Mouse (Mus musculus): ENCODE data around the gene Agpat4. TPM values are rescaled to one million over a fixed set of nuclear protein-coding genes. Genes with fewer than 3 reads are reported as not detected.

Agpat4 gene
- 25.3 TPM for polyA plus RNA-seq (2012; fragmentation: generic; extraction: Trizol)
- long read RNA-seq, experiment 1, transcript Agpat4-201 (9 exons, 1,915 nt) = major isoform, 51 of 61 reads
- long read RNA-seq, experiment 1, partial matches to known transcripts = 6 of 61 reads
- long read RNA-seq, experiment 1, other reads (novel, unspliced or antisense) = 4 of 61 reads
- long read RNA-seq, experiment 2, transcript Agpat4-201 (9 exons, 1,915 nt) = major isoform, 218 of 244 reads
- long read RNA-seq, experiment 2, partial matches to known transcripts = 3 of 244 reads
- long read RNA-seq, experiment 2, other reads (novel, unspliced or antisense) = 23 of 244 reads

- no peaks in the 10 kb centered on the region for H3K27me3 ChIP-seq (ENCODE audit: control insufficient read depth, insufficient read depth, insufficient read length)
- peaks cover 42% of the 10 kb centered on the region for H3K79me2 ChIP-seq (ENCODE audit: control insufficient read depth, insufficient read depth)
- peak within 1 kb of the TSS; percentile 67 for H3ac ChIP-seq (ENCODE audit: control insufficient read depth, insufficient read length, low read depth)
- H3K79me3 ChIP-seq (ENCODE audit: low read depth) = peaks cover 13% of the 10 kb centered on the region
- no peak for TF ChIP-seq MAX (IDR thresholded peaks at IDR 0.05)
- TF ChIP-seq CTCF (IDR thresholded peaks at IDR 0.05; ENCODE audit: control insufficient read depth, insufficient read depth, insufficient read length) = no peak
- no peak for TF ChIP-seq MYOD1 (IDR thresholded peaks at IDR 0.05; ENCODE audit: control insufficient read depth, insufficient read length, low read depth)
- TF ChIP-seq CEBPB (IDR thresholded peaks at IDR 0.05; ENCODE audit: low read depth) = no peak
- no peak for TF ChIP-seq USF1 (IDR thresholded peaks at IDR 0.05; ENCODE audit: low read depth)
- TF ChIP-seq MYOG (IDR thresholded peaks at IDR 0.05; ENCODE audit: control insufficient read depth, extremely low read depth, insufficient read length) = no peak
- no peak for TF ChIP-seq FOSL1 (IDR thresholded peaks at IDR 0.05; ENCODE audit: insufficient read depth, low read length, poor library complexity, severe bottlenecking)
- peak within 1 kb of the TSS; percentile 66 for H3K4me3 ChIP-seq (ENCODE audit: insufficient read depth, poor library complexity, severe bottlenecking)
- peaks cover 3% of the 10 kb centered on the region for H3K36me3 ChIP-seq (ENCODE audit: control insufficient read depth, insufficient read depth)
Measured at GRCm38 (mm10) chr17:12118561-12118925, at the start of gene Agpat4. Agpat4 (plus strand) TSS chr17:12118704.

GRCm38 (mm10) chr17:12076816-12077215, 41.7 kb upstream of the Agpat4 start:
- no peaks in the 10 kb centered on the region for H3K36me3 ChIP-seq (ENCODE audit: control insufficient read depth, insufficient read depth)
- TF ChIP-seq MAX (IDR thresholded peaks at IDR 0.05) (no peak), MYOD1 (IDR thresholded peaks at IDR 0.05; ENCODE audit: control insufficient read depth, insufficient read length, low read depth) (no peak), MYOG (IDR thresholded peaks at IDR 0.05; ENCODE audit: control insufficient read depth, extremely low read depth, insufficient read length) (no peak), USF1 (IDR thresholded peaks at IDR 0.05; ENCODE audit: low read depth) (no peak), FOSL1 (IDR thresholded peaks at IDR 0.05; ENCODE audit: insufficient read depth, low read length, poor library complexity, severe bottlenecking) (no peak), CEBPB (IDR thresholded peaks at IDR 0.05; ENCODE audit: low read depth) (no peak), CTCF (IDR thresholded peaks at IDR 0.05; ENCODE audit: control insufficient read depth, insufficient read depth, insufficient read length) (no peak)
- no peaks in the 10 kb centered on the region for H3K79me3 ChIP-seq (ENCODE audit: low read depth)
- H3K27me3 ChIP-seq (ENCODE audit: control insufficient read depth, insufficient read depth, insufficient read length) = no peaks in the 10 kb centered on the region
- no peak overlapping the region for H3K4me3 ChIP-seq (ENCODE audit: insufficient read depth, poor library complexity, severe bottlenecking)
- no peaks in the 10 kb centered on the region for H3K79me2 ChIP-seq (ENCODE audit: control insufficient read depth, insufficient read depth)
- H3ac ChIP-seq (ENCODE audit: control insufficient read depth, insufficient read length, low read depth) = no peak overlapping the region

GRCm38 (mm10) chr17:12080656-12081495, 37.6 kb upstream of the Agpat4 start:
- Histone ChIP-seq H3K4me3 (ENCODE audit: insufficient read depth, poor library complexity, severe bottlenecking) (no peak overlapping the region), H3K27me3 (ENCODE audit: control insufficient read depth, insufficient read depth, insufficient read length) (no peaks in the 10 kb centered on the region), H3ac (ENCODE audit: control insufficient read depth, insufficient read length, low read depth) (no peak overlapping the region), H3K36me3 (ENCODE audit: control insufficient read depth, insufficient read depth) (no peaks in the 10 kb centered on the region), H3K79me2 (ENCODE audit: control insufficient read depth, insufficient read depth) (no peaks in the 10 kb centered on the region), H3K79me3 (ENCODE audit: low read depth) (no peaks in the 10 kb centered on the region)
- no peak for TF ChIP-seq CEBPB (IDR thresholded peaks at IDR 0.05; ENCODE audit: low read depth)
- no peak for TF ChIP-seq FOSL1 (IDR thresholded peaks at IDR 0.05; ENCODE audit: insufficient read depth, low read length, poor library complexity, severe bottlenecking)
- no peak for TF ChIP-seq MYOG (IDR thresholded peaks at IDR 0.05; ENCODE audit: control insufficient read depth, extremely low read depth, insufficient read length)
- no peak for TF ChIP-seq CTCF (IDR thresholded peaks at IDR 0.05; ENCODE audit: control insufficient read depth, insufficient read depth, insufficient read length)
- no peak for TF ChIP-seq MYOD1 (IDR thresholded peaks at IDR 0.05; ENCODE audit: control insufficient read depth, insufficient read length, low read depth)
- no peak for TF ChIP-seq USF1 (IDR thresholded peaks at IDR 0.05; ENCODE audit: low read depth)
- no peak for TF ChIP-seq MAX (IDR thresholded peaks at IDR 0.05)

- Histone ChIP-seq H3ac (ENCODE audit: control insufficient read depth, insufficient read length, low read depth) (no peak overlapping the region), H3K4me3 (ENCODE audit: insufficient read depth, poor library complexity, severe bottlenecking) (no peak overlapping the region), H3K79me3 (ENCODE audit: low read depth) (no peaks in the 10 kb centered on the region), H3K79me2 (ENCODE audit: control insufficient read depth, insufficient read depth) (no peaks in the 10 kb centered on the region), H3K27me3 (ENCODE audit: control insufficient read depth, insufficient read depth, insufficient read length) (no peaks in the 10 kb centered on the region), H3K36me3 (ENCODE audit: control insufficient read depth, insufficient read depth) (no peaks in the 10 kb centered on the region)
- no peak for TF ChIP-seq FOSL1 (IDR thresholded peaks at IDR 0.05; ENCODE audit: insufficient read depth, low read length, poor library complexity, severe bottlenecking)
- no peak for TF ChIP-seq MAX (IDR thresholded peaks at IDR 0.05)
- TF ChIP-seq MYOD1 (IDR thresholded peaks at IDR 0.05; ENCODE audit: control insufficient read depth, insufficient read length, low read depth) = no peak
- TF ChIP-seq CTCF (IDR thresholded peaks at IDR 0.05; ENCODE audit: control insufficient read depth, insufficient read depth, insufficient read length) = no peak
- no peak for TF ChIP-seq CEBPB (IDR thresholded peaks at IDR 0.05; ENCODE audit: low read depth)
- TF ChIP-seq MYOG (IDR thresholded peaks at IDR 0.05; ENCODE audit: control insufficient read depth, extremely low read depth, insufficient read length) = no peak
- TF ChIP-seq USF1 (IDR thresholded peaks at IDR 0.05; ENCODE audit: low read depth) = no peak
Measured at GRCm38 (mm10) chr17:12082201-12082600, 36.3 kb upstream of the Agpat4 start.

GRCm38 (mm10) chr17:12090261-12090927, 28.1 kb upstream of the Agpat4 start:
- TF ChIP-seq CTCF (IDR thresholded peaks at IDR 0.05; ENCODE audit: control insufficient read depth, insufficient read depth, insufficient read length) (no peak), CEBPB (IDR thresholded peaks at IDR 0.05; ENCODE audit: low read depth) (no peak), MYOG (IDR thresholded peaks at IDR 0.05; ENCODE audit: control insufficient read depth, extremely low read depth, insufficient read length) (no peak), MAX (IDR thresholded peaks at IDR 0.05) (no peak), USF1 (IDR thresholded peaks at IDR 0.05; ENCODE audit: low read depth) (no peak), MYOD1 (IDR thresholded peaks at IDR 0.05; ENCODE audit: control insufficient read depth, insufficient read length, low read depth) (no peak)
- Histone ChIP-seq H3K79me2 (ENCODE audit: control insufficient read depth, insufficient read depth) (no peaks in the 10 kb centered on the region), H3K4me3 (ENCODE audit: insufficient read depth, poor library complexity, severe bottlenecking) (no peak overlapping the region)

More at GRCm38 (mm10) chr17:12090261-12090927, 28.1 kb upstream of the Agpat4 start:
- Histone ChIP-seq H3K36me3 (ENCODE audit: control insufficient read depth, insufficient read depth) (no peaks in the 10 kb centered on the region), H3K27me3 (ENCODE audit: control insufficient read depth, insufficient read depth, insufficient read length) (no peaks in the 10 kb centered on the region), H3ac (ENCODE audit: control insufficient read depth, insufficient read length, low read depth) (no peak overlapping the region), H3K79me3 (ENCODE audit: low read depth) (no peaks in the 10 kb centered on the region)
